Mouse (Mus musculus): ENCODE measurements at regions not wholly inside any gene's neighbourhood (a gene's known extent, or its start where the extent isn't known, plus 50 kb on each side); places are given as distances from the start of the nearest gene placed in this dataset.

- Histone ChIP-seq H3K4me3 (replicated peaks; ENCODE audit: low read length) (no peak overlapping the region), H3K27me3 (ENCODE audit: control insufficient read depth, insufficient read depth, low read length) (no peaks in the 10 kb centered on the region), H3K36me3 (ENCODE audit: control insufficient read depth, insufficient read depth, low read length) (no peaks in the 10 kb centered on the region), H3K27ac (ENCODE audit: low read length) (no peak overlapping the region), H3K9ac (ENCODE audit: low read length) (no peak overlapping the region), H3K4me1 (ENCODE audit: control insufficient read depth, insufficient read depth, low read length) (no peaks in the 10 kb centered on the region), H3K4me2 (ENCODE audit: low read depth, low read length) (no peak overlapping the region), H3K9me3 (replicated peaks; ENCODE audit: control insufficient read depth, low read length) (no peaks in the 10 kb centered on the region)
- no peak for ATAC-seq (ENCODE audit: insufficient read depth, low FRiP score)
- 78% methylated on average over 8 of the region's 8 CpGs for WGBS
These were observed 150.1 kb upstream of the Fat1 start for GRCm38 (mm10) chr8:44785161-44785560.

GRCm38 (mm10) chr8:44786740-44787139 is 148.5 kb upstream of the Fat1 start:
- Histone ChIP-seq H3K9me3 (replicated peaks; ENCODE audit: control insufficient read depth, low read length) (no peaks in the 10 kb centered on the region), H3K4me1 (ENCODE audit: control insufficient read depth, insufficient read depth, low read length) (no peaks in the 10 kb centered on the region), H3K9ac (ENCODE audit: low read length) (no peak overlapping the region), H3K27me3 (ENCODE audit: control insufficient read depth, insufficient read depth, low read length) (no peaks in the 10 kb centered on the region), H3K4me2 (ENCODE audit: low read depth, low read length) (no peak overlapping the region), H3K27ac (ENCODE audit: low read length) (no peak overlapping the region), H3K4me3 (replicated peaks; ENCODE audit: low read length) (no peak overlapping the region), H3K36me3 (ENCODE audit: control insufficient read depth, insufficient read depth, low read length) (no peaks in the 10 kb centered on the region)
- no peak for ATAC-seq (ENCODE audit: insufficient read depth, low FRiP score)
- WGBS, result 47% methylated on average over 5 of the region's 5 CpGs

- H3K9me3 ChIP-seq (replicated peaks; ENCODE audit: control insufficient read depth, low read length), result no peaks in the 10 kb centered on the region
- no peaks in the 10 kb centered on the region for H3K27me3 ChIP-seq (ENCODE audit: control insufficient read depth, insufficient read depth, low read length)
- H3K4me2 ChIP-seq (ENCODE audit: low read depth, low read length), result no peak overlapping the region
- H3K4me1 ChIP-seq (ENCODE audit: control insufficient read depth, insufficient read depth, low read length), result no peaks in the 10 kb centered on the region
- H3K9ac ChIP-seq (ENCODE audit: low read length), result no peak overlapping the region
- H3K4me3 ChIP-seq (replicated peaks; ENCODE audit: low read length), result no peak overlapping the region
- ATAC-seq (ENCODE audit: insufficient read depth, low FRiP score), result no peak
- WGBS, result 85% methylated on average over 3 of the region's 3 CpGs
- no peaks in the 10 kb centered on the region for H3K36me3 ChIP-seq (ENCODE audit: control insufficient read depth, insufficient read depth, low read length)
- H3K27ac ChIP-seq (ENCODE audit: low read length), result no peak overlapping the region
These were observed 147.0 kb upstream of the Fat1 start for GRCm38 (mm10) chr8:44788290-44788689.

- no peak overlapping the region for H3K9ac ChIP-seq (ENCODE audit: low read length)
- H3K9me3 ChIP-seq (replicated peaks; ENCODE audit: control insufficient read depth, low read length), result no peaks in the 10 kb centered on the region
- H3K4me3 ChIP-seq (replicated peaks; ENCODE audit: low read length), result no peak overlapping the region
- peaks cover 17% of the 10 kb centered on the region for H3K4me1 ChIP-seq (ENCODE audit: control insufficient read depth, insufficient read depth, low read length)
- no peak overlapping the region for H3K4me2 ChIP-seq (ENCODE audit: low read depth, low read length)
- no peaks in the 10 kb centered on the region for H3K27me3 ChIP-seq (ENCODE audit: control insufficient read depth, insufficient read depth, low read length)
- no peak for ATAC-seq (ENCODE audit: insufficient read depth, low FRiP score)
- H3K36me3 ChIP-seq (ENCODE audit: control insufficient read depth, insufficient read depth, low read length), result no peaks in the 10 kb centered on the region
- no peak overlapping the region for H3K27ac ChIP-seq (ENCODE audit: low read length)
- WGBS, result 79% methylated on average over 3 of the region's 3 CpGs
These were observed 135.7 kb upstream of the Fat1 start for GRCm38 (mm10) chr8:44799513-44799912.

GRCm38 (mm10) chr8:44800827-44801273 is 134.4 kb upstream of the Fat1 start:
- H3K4me2 ChIP-seq (ENCODE audit: low read depth, low read length), result peak overlapping the region; percentile 16; the same call in 1 of the 2 replicates
- H3K9ac ChIP-seq (ENCODE audit: low read length), result no peak overlapping the region
- peak; percentile 81; the same call in 1 of the 2 replicates for ATAC-seq (ENCODE audit: insufficient read depth, low FRiP score)

GRCm38 (mm10) chr8:44801604-44802206 is 133.5 kb upstream of the Fat1 start:
- Histone ChIP-seq H3K4me3 (replicated peaks; ENCODE audit: low read length) (no peak overlapping the region), H3K9me3 (replicated peaks; ENCODE audit: control insufficient read depth, low read length) (no peaks in the 10 kb centered on the region), H3K9ac (ENCODE audit: low read length) (no peak overlapping the region), H3K27ac (ENCODE audit: low read length) (peak overlapping the region; percentile 30; the same call in 1 of the 2 replicates), H3K4me1 (ENCODE audit: control insufficient read depth, insufficient read depth, low read length) (peaks cover 17% of the 10 kb centered on the region), H3K4me2 (ENCODE audit: low read depth, low read length) (no peak overlapping the region), H3K36me3 (ENCODE audit: control insufficient read depth, insufficient read depth, low read length) (no peaks in the 10 kb centered on the region), H3K27me3 (ENCODE audit: control insufficient read depth, insufficient read depth, low read length) (no peaks in the 10 kb centered on the region)
- 34% methylated on average over 6 of the region's 6 CpGs for WGBS
- ATAC-seq (ENCODE audit: insufficient read depth, low FRiP score), result no peak

More at GRCm38 (mm10) chr8:44800827-44801273, 134.4 kb upstream of the Fat1 start:
- H3K27me3 ChIP-seq (ENCODE audit: control insufficient read depth, insufficient read depth, low read length), result no peaks in the 10 kb centered on the region
- H3K36me3 ChIP-seq (ENCODE audit: control insufficient read depth, insufficient read depth, low read length), result no peaks in the 10 kb centered on the region
- WGBS, result 30% methylated on average over 6 of the region's 6 CpGs
- 0 out of 2 replicates have a peak overlapping the region, but pooled peaks have one; percentile 6 for H3K27ac ChIP-seq (ENCODE audit: low read length)
- H3K9me3 ChIP-seq (replicated peaks; ENCODE audit: control insufficient read depth, low read length), result no peaks in the 10 kb centered on the region
- H3K4me3 ChIP-seq (replicated peaks; ENCODE audit: low read length), result no peak overlapping the region
- peaks cover 17% of the 10 kb centered on the region for H3K4me1 ChIP-seq (ENCODE audit: control insufficient read depth, insufficient read depth, low read length)

- Histone ChIP-seq H3K4me3 (replicated peaks; ENCODE audit: low read length) (no peak overlapping the region), H3K9ac (ENCODE audit: low read length) (no peak overlapping the region), H3K27me3 (ENCODE audit: control insufficient read depth, insufficient read depth, low read length) (no peaks in the 10 kb centered on the region), H3K9me3 (replicated peaks; ENCODE audit: control insufficient read depth, low read length) (no peaks in the 10 kb centered on the region), H3K4me2 (ENCODE audit: low read depth, low read length) (no peak overlapping the region), H3K4me1 (ENCODE audit: control insufficient read depth, insufficient read depth, low read length) (peaks cover 17% of the 10 kb centered on the region), H3K36me3 (ENCODE audit: control insufficient read depth, insufficient read depth, low read length) (no peaks in the 10 kb centered on the region), H3K27ac (ENCODE audit: low read length) (no peak overlapping the region)
- no peak for ATAC-seq (ENCODE audit: insufficient read depth, low FRiP score)
- WGBS, result 32% methylated on average over 5 of the region's 5 CpGs
These were observed 132.9 kb upstream of the Fat1 start for GRCm38 (mm10) chr8:44802331-44802730.

GRCm38 (mm10) chr8:44804414-44805178 is 130.7 kb upstream of the Fat1 start:
- Histone ChIP-seq H3K4me1 (ENCODE audit: control insufficient read depth, insufficient read depth, low read length) (peaks cover 17% of the 10 kb centered on the region), H3K36me3 (ENCODE audit: control insufficient read depth, insufficient read depth, low read length) (no peaks in the 10 kb centered on the region), H3K4me3 (replicated peaks; ENCODE audit: low read length) (no peak overlapping the region), H3K27me3 (ENCODE audit: control insufficient read depth, insufficient read depth, low read length) (no peaks in the 10 kb centered on the region), H3K27ac (ENCODE audit: low read length) (no peak overlapping the region), H3K4me2 (ENCODE audit: low read depth, low read length) (no peak overlapping the region), H3K9me3 (replicated peaks; ENCODE audit: control insufficient read depth, low read length) (no peaks in the 10 kb centered on the region), H3K9ac (ENCODE audit: low read length) (no peak overlapping the region)
- no peak; the same call in 1 of the 2 replicates for ATAC-seq (ENCODE audit: insufficient read depth, low FRiP score)
- 68% methylated on average over 14 of the region's 14 CpGs for WGBS

- no peaks in the 10 kb centered on the region for H3K9me3 ChIP-seq (replicated peaks; ENCODE audit: control insufficient read depth, low read length)
- H3K4me3 ChIP-seq (replicated peaks; ENCODE audit: low read length), result no peak overlapping the region
- peaks cover 17% of the 10 kb centered on the region for H3K4me1 ChIP-seq (ENCODE audit: control insufficient read depth, insufficient read depth, low read length)
- H3K27me3 ChIP-seq (ENCODE audit: control insufficient read depth, insufficient read depth, low read length), result no peaks in the 10 kb centered on the region
- H3K9ac ChIP-seq (ENCODE audit: low read length), result no peak overlapping the region
- no peak overlapping the region for H3K4me2 ChIP-seq (ENCODE audit: low read depth, low read length)
- H3K36me3 ChIP-seq (ENCODE audit: control insufficient read depth, insufficient read depth, low read length), result no peaks in the 10 kb centered on the region
- H3K27ac ChIP-seq (ENCODE audit: low read length), result no peak overlapping the region
- ATAC-seq (ENCODE audit: insufficient read depth, low FRiP score), result 0 out of 2 replicates have a peak, but pooled peaks have one; percentile 16
- 56% methylated on average over 11 of the region's 11 CpGs for WGBS
These were observed 129.9 kb upstream of the Fat1 start for GRCm38 (mm10) chr8:44805179-44805815.

All from stomach, embryonic 16.5 days (tissue).